Mouse (Mus musculus): ENCODE measurements around the gene BC048562. TPM values are rescaled to one million over a fixed set of nuclear protein-coding genes. Genes with fewer than 3 reads are reported as not detected.

The BC048562 gene
- total and polyA plus RNA-seq, 3 experiments: not detected

DNA sequence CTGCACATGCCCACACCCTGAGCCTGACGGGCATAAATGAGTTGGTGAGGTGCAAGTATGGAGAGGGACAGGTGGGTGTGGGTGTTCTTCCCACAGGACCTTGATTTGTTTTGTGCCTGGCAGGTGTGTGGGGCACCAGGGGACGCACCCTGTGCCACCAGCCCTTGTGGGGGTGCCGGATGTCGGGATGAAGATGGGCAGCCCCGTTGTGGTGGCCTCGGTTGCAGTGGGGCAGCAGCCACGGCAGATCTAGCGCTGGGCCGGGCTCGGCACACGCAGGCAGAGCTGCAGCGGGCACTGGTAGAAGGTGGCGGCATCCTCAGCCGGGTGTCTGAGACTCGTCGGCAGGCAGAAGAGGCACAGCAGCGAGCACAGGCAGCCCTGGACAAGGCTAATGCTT is 52.1 kb downstream of the BC048562 start:
- H3K27ac ChIP-seq (ENCODE audit: insufficient read depth, low read depth): no peak overlapping the region
- H3K27me3 ChIP-seq (replicated peaks): peaks cover 6% of the 10 kb centered on the region
- H3K79me2 ChIP-seq (replicated peaks; ENCODE audit: control insufficient read depth, extremely low read depth, insufficient read depth, poor library complexity, severe bottlenecking): peaks cover 24% of the 10 kb centered on the region
- dilution Hi-C loops (cut with MboI; ENCODE audit: extremely low pct_ligation_motif_present, extremely low pct_unique_long_range_greater_than_20kb, low sequenced_read_pairs): no loop called here
- no peak for DNase-seq (ENCODE audit: extremely low read depth)
- peaks cover 8 to 16% of the 10 kb centered on the region in 2 experiments for H3K36me3 ChIP-seq (replicated peaks in 1 of 2; ENCODE audit: control insufficient read depth in 1 of 2, insufficient read depth in 1 of 2, low read length in 1 of 2)
- peaks cover 11 to 31% of the 10 kb centered on the region in 2 experiments for H3K4me1 ChIP-seq (ENCODE audit: control insufficient read depth in 1 of 2, insufficient read depth in 2 of 2)
- TF ChIP-seq ZKSCAN1 (IDR thresholded peaks at IDR 0.05; ENCODE audit: borderline replicate concordance, low read depth, low read length) (no peak), RAD21 (IDR thresholded peaks at IDR 0.05; ENCODE audit: low read depth, low read length) (no peak), NELFE (IDR thresholded peaks at IDR 0.05; ENCODE audit: low read depth, low read length) (no peak), JUND (conservative IDR thresholded peaks at IDR 0.05; ENCODE audit: low read depth, low read length) (no peak), ZMIZ1 (IDR thresholded peaks at IDR 0.05; ENCODE audit: low read depth, low read length) (no peak)
- no peaks in the 10 kb centered on the region for H3K9me3 ChIP-seq (replicated peaks; ENCODE audit: low read length)
- no peak overlapping the region for H3K4me3 ChIP-seq (replicated peaks in 1 of 3; ENCODE audit: low read depth in 2 of 3, low read length in 2 of 3, poor library complexity in 1 of 3)
- no peak overlapping the region for H3K4me2 ChIP-seq (ENCODE audit: insufficient read depth, low read depth, poor library complexity, severe bottlenecking)
- H3K9ac ChIP-seq (ENCODE audit: insufficient read depth, low read depth): no peak overlapping the region
- in situ Hi-C loops (cut with MboI; ENCODE audit: low pct_ligation_motif_present, low pct_unique_long_range_greater_than_20kb, low sequenced_read_pairs): no loop called here

DNA sequence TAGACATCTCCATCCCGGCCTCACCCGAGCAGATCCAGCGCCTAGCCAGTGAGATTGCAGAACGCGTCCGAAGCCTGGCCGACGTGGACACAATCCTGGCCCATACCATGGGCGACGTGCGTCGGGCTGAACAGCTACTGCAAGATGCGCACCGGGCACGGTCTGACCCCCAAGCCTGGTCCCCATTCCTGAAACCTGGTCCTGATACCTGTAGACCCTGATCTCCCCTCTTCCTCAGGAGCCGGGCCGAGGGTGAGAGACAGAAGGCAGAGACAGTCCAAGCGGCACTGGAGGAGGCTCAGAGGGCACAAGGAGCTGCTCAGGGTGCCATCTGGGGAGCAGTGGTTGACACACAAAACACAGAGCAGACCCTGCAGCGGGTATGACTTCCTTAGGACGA is 52.9 kb downstream of the BC048562 start:
- Histone ChIP-seq H3K79me2 (replicated peaks; ENCODE audit: control insufficient read depth, extremely low read depth, insufficient read depth, poor library complexity, severe bottlenecking) (peaks cover 24% of the 10 kb centered on the region), H3K4me1 (ENCODE audit: control insufficient read depth in 1 of 2, insufficient read depth in 2 of 2) (peaks cover 11 to 31% of the 10 kb centered on the region in 2 experiments), H3K4me3 (replicated peaks in 1 of 3; ENCODE audit: low read depth in 2 of 3, low read length in 2 of 3, poor library complexity in 1 of 3) (no peak overlapping the region), H3K9me3 (replicated peaks; ENCODE audit: low read length) (no peaks in the 10 kb centered on the region), H3K36me3 (replicated peaks in 1 of 2; ENCODE audit: control insufficient read depth in 1 of 2, insufficient read depth in 1 of 2, low read length in 1 of 2) (peaks cover 17 to 24% of the 10 kb centered on the region in 2 experiments), H3K27me3 (replicated peaks) (peaks cover 6% of the 10 kb centered on the region), H3K27ac (ENCODE audit: insufficient read depth, low read depth) (no peak overlapping the region), H3K9ac (ENCODE audit: insufficient read depth, low read depth) (no peak overlapping the region), H3K4me2 (ENCODE audit: insufficient read depth, low read depth, poor library complexity, severe bottlenecking) (no peak overlapping the region)
- dilution Hi-C loops (cut with MboI; ENCODE audit: extremely low pct_ligation_motif_present, extremely low pct_unique_long_range_greater_than_20kb, low sequenced_read_pairs): no loop called here
- DNase-seq (ENCODE audit: extremely low read depth): no peak
- TF ChIP-seq MYC (IDR thresholded peaks at IDR 0.05; ENCODE audit: low read depth, low read length) (no peak), KAT2A (IDR thresholded peaks at IDR 0.05; ENCODE audit: insufficient replicate concordance, low read length) (no peak), JUND (conservative IDR thresholded peaks at IDR 0.05; ENCODE audit: low read depth, low read length) (no peak), SIN3A (IDR thresholded peaks at IDR 0.05; ENCODE audit: low read length) (no peak), TCF12 (IDR thresholded peaks at IDR 0.05; ENCODE audit: low read depth, low read length) (no peak), ZKSCAN1 (IDR thresholded peaks at IDR 0.05; ENCODE audit: borderline replicate concordance, low read depth, low read length) (no peak), ELF1 (IDR thresholded peaks at IDR 0.05; ENCODE audit: low read depth, low read length) (no peak)
- in situ Hi-C loops (cut with MboI; ENCODE audit: low pct_ligation_motif_present, low pct_unique_long_range_greater_than_20kb, low sequenced_read_pairs): no loop called here

GRCm38 (mm10) chr9:108489702-108490558 is 53.6 kb downstream of the BC048562 start:
- H3K9me3 ChIP-seq (replicated peaks; ENCODE audit: low read length): no peaks in the 10 kb centered on the region
- H3K4me2 ChIP-seq (ENCODE audit: insufficient read depth, low read depth, poor library complexity, severe bottlenecking): peak overlapping the region; percentile 29
- no peak for DNase-seq (ENCODE audit: extremely low read depth)
- H3K79me2 ChIP-seq (replicated peaks; ENCODE audit: control insufficient read depth, extremely low read depth, insufficient read depth, poor library complexity, severe bottlenecking): peaks cover 24% of the 10 kb centered on the region
- H3K36me3 ChIP-seq (replicated peaks in 1 of 2; ENCODE audit: control insufficient read depth in 1 of 2, insufficient read depth in 1 of 2, low read length in 1 of 2): peaks cover 24 to 31% of the 10 kb centered on the region in 2 experiments
- H3K4me3 ChIP-seq (replicated peaks in 1 of 3; ENCODE audit: low read depth in 2 of 3, low read length in 2 of 3, poor library complexity in 1 of 3): peak overlapping the region; percentile 58 to 94 (median 93)
- dilution Hi-C loops (cut with MboI; ENCODE audit: extremely low pct_ligation_motif_present, extremely low pct_unique_long_range_greater_than_20kb, low sequenced_read_pairs): no loop called here
- H3K9ac ChIP-seq (ENCODE audit: insufficient read depth, low read depth): peak overlapping the region; percentile 39
- in situ Hi-C loops (cut with MboI; ENCODE audit: low pct_ligation_motif_present, low pct_unique_long_range_greater_than_20kb, low sequenced_read_pairs): no loop called here
- H3K27ac ChIP-seq (ENCODE audit: insufficient read depth, low read depth): peak overlapping the region; percentile 65
- H3K4me1 ChIP-seq (ENCODE audit: control insufficient read depth in 1 of 2, insufficient read depth in 2 of 2): peaks cover 11 to 31% of the 10 kb centered on the region in 2 experiments
- H3K27me3 ChIP-seq (replicated peaks): peaks cover 6% of the 10 kb centered on the region
- TF ChIP-seq RAD21 (IDR thresholded peaks at IDR 0.05; ENCODE audit: low read depth, low read length) (no peak), ELF1 (IDR thresholded peaks at IDR 0.05; ENCODE audit: low read depth, low read length) (0 out of 2 replicates have a peak, but pooled peaks have one; percentile 8), ETS1 (conservative IDR thresholded peaks at IDR 0.05; ENCODE audit: low read depth, low read length) (no peak), EP300 (IDR thresholded peaks at IDR 0.05; ENCODE audit: low read length) (no peak), CTCF (conservative IDR thresholded peaks at IDR 0.05 in 1 of 2, IDR thresholded peaks at IDR 0.05 in 1 of 2; ENCODE audit: low read depth in 2 of 2, low read length in 2 of 2) (no peak), BHLHE40 (IDR thresholded peaks at IDR 0.05; ENCODE audit: low read depth, low read length) (no peak), E2F4 (IDR thresholded peaks at IDR 0.05; ENCODE audit: insufficient replicate concordance, low read depth, low read length) (no peak), NELFE (IDR thresholded peaks at IDR 0.05; ENCODE audit: low read depth, low read length) (0 out of 2 replicates have a peak, but pooled peaks have one; percentile 6)

Measured in CH12.LX (cell line).